Mouse (Mus musculus): ENCODE measurements around the gene Cdkn2c.

Cdkn2c gene

GRCm38 (mm10) chr4:109657021-109657850, 9.8 kb downstream of the Cdkn2c start:
- DNase-seq (ENCODE audit: low read depth, low spot score), result peak; percentile 25

DNA sequence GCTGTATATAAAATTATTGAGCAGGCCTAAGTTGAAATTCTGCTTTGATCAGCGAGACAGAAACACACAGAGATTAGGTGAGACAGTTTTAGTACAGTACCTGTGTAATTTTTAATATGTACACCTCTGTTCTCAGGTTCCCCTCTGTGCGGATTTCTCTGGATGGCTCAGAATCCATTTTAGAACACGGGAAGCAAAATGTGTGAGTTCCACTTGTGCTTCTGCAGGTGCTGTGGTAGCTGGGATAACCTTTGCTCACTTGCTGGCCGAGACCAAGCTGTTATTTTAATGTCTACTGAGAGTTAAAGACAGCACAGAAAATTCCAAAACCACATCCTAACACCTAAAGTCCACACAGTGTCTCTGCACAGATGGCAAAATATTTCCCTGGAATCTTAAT, 10.7 kb downstream of the Cdkn2c start:
- DNase-seq (ENCODE audit: low read depth, low spot score), result no peak

DNA sequence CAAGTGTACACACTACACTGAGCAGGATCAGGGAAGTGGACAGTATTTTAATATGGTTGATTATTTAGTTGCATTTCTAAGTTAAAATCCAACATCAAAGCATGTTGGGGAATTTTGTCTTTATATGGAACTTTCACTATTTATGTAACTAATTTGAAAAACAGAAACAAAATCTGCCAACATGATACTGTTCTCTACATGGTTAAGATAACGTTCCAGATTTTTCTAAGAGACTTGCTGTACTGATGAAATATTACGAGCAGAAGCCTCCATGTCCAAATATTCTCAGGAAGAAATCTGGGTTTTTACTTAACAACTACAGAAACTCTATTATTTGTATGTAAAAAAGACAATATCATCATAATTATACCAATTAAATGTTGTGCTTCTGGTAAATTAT, 11.3 kb downstream of the Cdkn2c start:
- no peak for DNase-seq (ENCODE audit: low read depth, low spot score)

DNA sequence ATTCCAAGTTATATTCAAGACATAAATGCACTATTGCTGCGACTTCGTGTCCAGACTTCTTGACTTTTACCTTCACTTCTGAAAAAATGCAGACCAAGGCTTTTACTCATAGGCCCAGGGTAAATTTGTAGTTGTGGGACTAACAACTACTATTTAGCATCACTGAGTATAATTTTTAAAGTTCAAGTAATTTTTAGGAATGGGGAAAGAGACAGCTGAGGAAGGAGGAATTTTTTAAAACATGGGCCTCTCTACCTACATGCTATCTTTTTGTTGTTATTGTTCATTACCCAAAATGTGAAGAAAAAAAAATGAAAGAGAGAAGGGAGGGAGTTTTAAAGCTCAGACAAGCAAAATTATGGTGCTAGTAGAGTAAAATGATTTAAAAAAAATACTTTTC, 12.3 kb downstream of the Cdkn2c start:
- DNase-seq (ENCODE audit: low read depth, low spot score), result no peak

DNA sequence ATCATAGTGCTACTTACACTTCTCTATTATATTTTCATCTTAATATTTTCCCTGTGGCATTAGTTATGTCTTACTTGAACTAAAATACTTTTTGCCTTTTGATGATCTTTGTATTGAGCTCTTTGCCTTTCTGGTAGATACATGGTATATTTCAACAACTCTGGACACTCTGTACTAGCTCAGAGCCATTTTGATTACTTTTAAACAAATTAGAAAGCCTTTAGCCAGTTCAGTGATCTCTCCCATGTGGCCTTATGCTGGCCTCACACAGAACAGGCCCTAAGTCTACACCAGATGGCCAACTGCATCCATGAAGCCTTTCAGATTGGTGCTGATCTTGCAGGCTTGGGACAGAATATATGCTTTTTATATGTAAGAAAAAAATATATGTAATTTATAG, 13.7 kb downstream of the Cdkn2c start:
- DNase-seq (ENCODE audit: low read depth, low spot score), result no peak

- DNase-seq (ENCODE audit: low read depth, low spot score), result no peak
Measured at GRCm38 (mm10) chr4:109649331-109649730, 17.7 kb downstream of the Cdkn2c start.

- no peak for DNase-seq (ENCODE audit: low read depth, low spot score)
Measured at GRCm38 (mm10) chr4:109647281-109647680, 19.7 kb downstream of the Cdkn2c start.

GRCm38 (mm10) chr4:109641451-109641850, 25.5 kb downstream of the Cdkn2c start:
- DNase-seq (ENCODE audit: low read depth, low spot score), result no peak

GRCm38 (mm10) chr4:109640141-109640540, 26.8 kb downstream of the Cdkn2c start:
- no peak for DNase-seq (ENCODE audit: low read depth, low spot score)

DNA sequence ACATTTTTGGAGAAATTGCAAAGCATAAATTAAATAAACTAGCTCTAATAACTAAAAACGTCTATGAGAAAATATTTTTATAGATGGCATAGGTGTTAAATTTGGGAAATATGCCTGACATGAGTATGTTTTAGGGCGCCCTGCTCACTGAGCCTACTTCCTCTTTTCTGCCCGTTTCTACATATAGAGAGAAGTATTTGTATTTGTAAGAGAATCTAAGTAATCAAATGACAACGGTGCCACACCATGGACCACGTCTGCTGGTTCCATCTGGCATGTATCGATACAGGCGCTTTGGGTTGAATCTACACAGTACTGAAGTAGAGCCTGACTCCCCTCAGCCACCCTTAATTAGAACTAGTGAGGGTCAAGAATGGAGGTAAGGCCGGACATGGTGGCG, 27.6 kb downstream of the Cdkn2c start:
- DNase-seq (ENCODE audit: low read depth, low spot score), result no peak

DNA sequence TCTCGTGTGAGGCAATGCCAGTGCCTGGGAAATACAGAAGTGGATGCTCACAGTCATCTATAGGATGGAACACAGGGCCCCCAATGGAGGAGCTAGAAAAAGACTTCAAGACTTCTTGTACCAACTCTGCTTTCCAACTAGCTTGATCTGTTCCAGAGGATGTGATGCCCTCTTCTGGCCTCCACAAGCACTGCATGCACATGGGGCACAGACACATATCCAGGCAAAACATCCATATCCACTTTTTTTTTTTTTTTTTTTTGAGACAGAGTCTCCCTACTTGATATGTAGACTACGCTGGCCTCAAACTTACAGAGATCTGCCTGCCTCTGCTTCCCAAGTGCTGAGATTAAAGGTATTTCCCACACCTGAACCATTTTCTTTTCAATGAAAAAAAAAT, 32.0 kb downstream of the Cdkn2c start:
- DNase-seq (ENCODE audit: low read depth, low spot score), result no peak

GRCm38 (mm10) chr4:109631029-109631428, 36.0 kb downstream of the Cdkn2c start:
- DNase-seq (ENCODE audit: low read depth, low spot score), result peak; percentile 14

GRCm38 (mm10) chr4:109630215-109630614, 36.8 kb downstream of the Cdkn2c start:
- DNase-seq (ENCODE audit: low read depth, low spot score), result no peak

GRCm38 (mm10) chr4:109612596-109612995, 54.4 kb downstream of the Cdkn2c start:
- no peak for DNase-seq (ENCODE audit: low read depth, low spot score)
